Mouse (Mus musculus) G1E (cell line): ENCODE results near the gene Tma7.

Experiments used
- CTCF ChIP-seq: IDR thresholded peaks from 2 replicates; pipeline ENCODE4 v1.5.1; 2012; ENCODE audit warnings: low read depth, low read length, inconsistent platforms, mixed read lengths
- GATA1 ChIP-seq: IDR thresholded peaks from 2 replicates; pipeline ENCODE4 v1.6.1; 2012; ENCODE audit warnings: borderline replicate concordance, low read length, inconsistent platforms, mixed read lengths
- POLR2AphosphoS5 ChIP-seq: IDR thresholded peaks from 2 replicates; pipeline ENCODE4 v1.6.1; 2012; ENCODE audit warnings: low read depth, low read length, inconsistent platforms; ENCODE audit not compliant: insufficient replicate concordance
- TAL1 ChIP-seq: conservative IDR thresholded peaks from 2 replicates; pipeline ENCODE4 v1.6.1; 2012; ENCODE audit warnings: low read depth, low read length, inconsistent platforms, mixed read lengths

GRCm38 (mm10) chr9:109097831-109098230 is 15.4 kb upstream of the Tma7 start:
- TF ChIP-seq GATA1 (no peak), CTCF (no peak), POLR2AphosphoS5 (no peak), TAL1 (no peak)
